Mouse (Mus musculus) heart, embryonic 15.5 days (tissue): Measurements from ENCODE around the gene Stard13. TPM values are rescaled to one million over a fixed set of nuclear protein-coding genes. Genes with fewer than 3 reads are reported as not detected.

Experiments
- ATAC-seq: fragments of 200-750 bp; cut with Nextera tagmentation; replicated peaks from 2 replicates; pipeline ENCODE4 v1.8.0; 2017; ENCODE audit warnings: low read depth, moderate TSS enrichment; ENCODE audit not compliant: insufficient number of reproducible peaks, insufficient read depth, low FRiP score
- H3K27ac ChIP-seq: fragments of 300-500 bp; sonication (generic); 2 replicates; pipeline ENCODE4 v1.5.1; 2015; ENCODE audit warnings: mild to moderate bottlenecking, inconsistent platforms
- H3K27me3 ChIP-seq: fragments of 300-500 bp; sonication (generic); 2 replicates; pipeline ENCODE4 v1.6.1; 2015; ENCODE audit warnings: inconsistent platforms
- H3K36me3 ChIP-seq: fragments of 300-500 bp; sonication (generic); 2 replicates; pipeline ENCODE4 v1.6.1; 2015; ENCODE audit warnings: mild to moderate bottlenecking, inconsistent platforms
- H3K4me1 ChIP-seq: fragments of 300-500 bp; sonication (generic); replicated peaks from 2 replicates; pipeline ENCODE4 v1.6.1; 2015; ENCODE audit warnings: inconsistent platforms
- H3K4me2 ChIP-seq: fragments of 300-500 bp; sonication (generic); 2 replicates; pipeline ENCODE4 v1.6.1; 2015; ENCODE audit warnings: inconsistent platforms, mild to moderate bottlenecking, moderate library complexity
- H3K4me3 ChIP-seq: fragments of 300-500 bp; sonication (generic); 2 replicates; pipeline ENCODE4 v1.5.1; 2015; ENCODE audit warnings: mild to moderate bottlenecking, inconsistent platforms
- H3K9ac ChIP-seq: fragments of 300-500 bp; sonication (generic); 2 replicates; pipeline ENCODE4 v1.6.1; 2015; ENCODE audit warnings: mild to moderate bottlenecking, inconsistent platforms
- H3K9me3 ChIP-seq: fragments of 300-500 bp; sonication (generic); replicated peaks from 2 replicates; pipeline ENCODE4 v1.6.1; 2016; ENCODE audit warnings: inconsistent platforms
- WGBS: fragments of 180-500 bp; shearing (Covaris S2); methylation state at CpG from one replicate; pipeline ENCODE4 v1.1.7; 2015; ENCODE audit warnings: mixed read lengths; 5-methylcytosine and 5-hydroxymethylcytosine counted together
- polyA plus RNA-seq: library from polyadenylated mRNA; unstranded; fragments of >200 nt; fragmentation: Nextera tagmentation; extraction: Ambion mirVana; gene quantifications from 2 replicates; pipeline ENCODE4 v1.2.1, GENCODE M21; 2015

Stard13 gene
- polyA plus RNA-seq, 1 experiment from 2014 or later, result 3.9 TPM

- H3K9ac ChIP-seq, result no peak overlapping the region
- no peak overlapping the region for H3K4me2 ChIP-seq
- no peaks in the 10 kb centered on the region for H3K36me3 ChIP-seq
- peaks cover 25% of the 10 kb centered on the region for H3K4me1 ChIP-seq
- H3K4me3 ChIP-seq, result no peak overlapping the region
- no peak for ATAC-seq
- peak overlapping the region; percentile 52; the same call in 1 of the 2 replicates for H3K27ac ChIP-seq
- no peaks in the 10 kb centered on the region for H3K9me3 ChIP-seq
- H3K27me3 ChIP-seq, result no peaks in the 10 kb centered on the region
- 82% methylated on average over 2 of the region's 2 CpGs for WGBS
Observed at GRCm38 (mm10) chr5:151248084-151248483, 14.4 kb upstream of the Stard13 start.

GRCm38 (mm10) chr5:151247115-151247875, 13.7 kb upstream of the Stard13 start:
- H3K9me3 ChIP-seq, result no peaks in the 10 kb centered on the region
- peak overlapping the region; percentile 8; the same call in 1 of the 2 replicates for H3K4me2 ChIP-seq
- no peak overlapping the region for H3K4me3 ChIP-seq
- 27% methylated on average over 11 of the region's 11 CpGs for WGBS
- H3K4me1 ChIP-seq, result peaks cover 25% of the 10 kb centered on the region
- no peaks in the 10 kb centered on the region for H3K27me3 ChIP-seq
- peak; percentile 64; the same call in 1 of the 2 replicates for ATAC-seq
- H3K36me3 ChIP-seq, result no peaks in the 10 kb centered on the region
- peak overlapping the region; percentile 52 for H3K27ac ChIP-seq
- no peak overlapping the region for H3K9ac ChIP-seq

GRCm38 (mm10) chr5:151246287-151246686, 12.7 kb upstream of the Stard13 start:
- ATAC-seq, result no peak
- Histone ChIP-seq H3K4me2 (no peak overlapping the region), H3K9me3 (no peaks in the 10 kb centered on the region), H3K4me1 (peaks cover 25% of the 10 kb centered on the region), H3K36me3 (no peaks in the 10 kb centered on the region), H3K4me3 (no peak overlapping the region), H3K9ac (no peak overlapping the region), H3K27me3 (no peaks in the 10 kb centered on the region), H3K27ac (no peak overlapping the region)
- 85% methylated on average over 2 of the region's 2 CpGs for WGBS

GRCm38 (mm10) chr5:151245571-151245970, 11.9 kb upstream of the Stard13 start:
- no peaks in the 10 kb centered on the region for H3K27me3 ChIP-seq
- H3K4me2 ChIP-seq, result no peak overlapping the region
- H3K4me1 ChIP-seq, result peaks cover 25% of the 10 kb centered on the region
- no peak overlapping the region for H3K27ac ChIP-seq
- no peak for ATAC-seq
- WGBS, result 89% methylated on average over 5 of the region's 5 CpGs
- no peaks in the 10 kb centered on the region for H3K36me3 ChIP-seq
- H3K9me3 ChIP-seq, result no peaks in the 10 kb centered on the region
- no peak overlapping the region for H3K9ac ChIP-seq
- H3K4me3 ChIP-seq, result no peak overlapping the region

- Histone ChIP-seq H3K9ac (no peak overlapping the region), H3K4me1 (0 out of 2 replicates have a peak, but pooled peaks cover 3% of the 10 kb centered on the region), H3K4me3 (no peak overlapping the region), H3K27ac (no peak overlapping the region), H3K27me3 (peaks cover 5% of the 10 kb centered on the region; the same call in 1 of the 2 replicates), H3K4me2 (no peak overlapping the region), H3K36me3 (no peaks in the 10 kb centered on the region), H3K9me3 (no peaks in the 10 kb centered on the region)
- 73% methylated on average over 9 of the region's 9 CpGs for WGBS
- no peak for ATAC-seq
Observed at GRCm38 (mm10) chr5:151238730-151239129, 5.1 kb upstream of the Stard13 start.

GRCm38 (mm10) chr5:151236411-151236810, 2.8 kb upstream of the Stard13 start:
- Histone ChIP-seq H3K36me3 (no peaks in the 10 kb centered on the region), H3K27me3 (peaks cover 5% of the 10 kb centered on the region; the same call in 1 of the 2 replicates), H3K4me3 (no peak overlapping the region), H3K27ac (no peak overlapping the region), H3K9ac (no peak overlapping the region), H3K4me2 (no peak overlapping the region), H3K9me3 (no peaks in the 10 kb centered on the region), H3K4me1 (peaks cover 11% of the 10 kb centered on the region)
- WGBS, result 62% methylated on average over 5 of the region's 5 CpGs
- ATAC-seq, result no peak

- H3K9ac ChIP-seq, result peak overlapping the region; percentile 66; the same call in 1 of the 2 replicates
- no peaks in the 10 kb centered on the region for H3K36me3 ChIP-seq
- H3K27me3 ChIP-seq, result peaks cover 5% of the 10 kb centered on the region; the same call in 1 of the 2 replicates
- peak overlapping the region; percentile 59 for H3K4me3 ChIP-seq
- no peaks in the 10 kb centered on the region for H3K9me3 ChIP-seq
- ATAC-seq, result no peak
- peaks cover 11% of the 10 kb centered on the region for H3K4me1 ChIP-seq
- no peak overlapping the region for H3K27ac ChIP-seq
- H3K4me2 ChIP-seq, result peak overlapping the region; percentile 98
- WGBS, result 29% methylated on average over 9 of the region's 13 CpGs
Observed at GRCm38 (mm10) chr5:151232576-151233299, 898 bp downstream of the Stard13 start.

- no peak for ATAC-seq
- Histone ChIP-seq H3K27ac (no peak overlapping the region), H3K9ac (no peak overlapping the region), H3K4me2 (no peak overlapping the region), H3K9me3 (no peaks in the 10 kb centered on the region), H3K4me3 (no peak overlapping the region), H3K27me3 (peaks cover 5% of the 10 kb centered on the region; the same call in 1 of the 2 replicates), H3K36me3 (no peaks in the 10 kb centered on the region), H3K4me1 (peaks cover 11% of the 10 kb centered on the region)
- WGBS, result 81% methylated on average over 7 of the region's 7 CpGs
Observed at GRCm38 (mm10) chr5:151231861-151232260, 1.8 kb downstream of the Stard13 start.

- Histone ChIP-seq H3K4me2 (no peak overlapping the region), H3K9me3 (no peaks in the 10 kb centered on the region), H3K4me1 (peaks cover 11% of the 10 kb centered on the region), H3K9ac (no peak overlapping the region), H3K36me3 (no peaks in the 10 kb centered on the region), H3K4me3 (no peak overlapping the region), H3K27me3 (peaks cover 5% of the 10 kb centered on the region; the same call in 1 of the 2 replicates), H3K27ac (no peak overlapping the region)
- WGBS, result 76% methylated on average over 4 of the region's 4 CpGs
- ATAC-seq, result no peak
Observed at GRCm38 (mm10) chr5:151231411-151231810, 2.2 kb downstream of the Stard13 start.

- no peak for ATAC-seq
- Histone ChIP-seq H3K9ac (no peak overlapping the region), H3K9me3 (no peaks in the 10 kb centered on the region), H3K36me3 (no peaks in the 10 kb centered on the region), H3K27ac (no peak overlapping the region), H3K4me3 (no peak overlapping the region), H3K4me1 (peaks cover 11% of the 10 kb centered on the region), H3K27me3 (peaks cover 5% of the 10 kb centered on the region; the same call in 1 of the 2 replicates), H3K4me2 (no peak overlapping the region)
- WGBS, result 90% methylated on average over 4 of the region's 4 CpGs
Observed at GRCm38 (mm10) chr5:151230427-151230826, 3.2 kb downstream of the Stard13 start.

GRCm38 (mm10) chr5:151228367-151229005, 5.2 kb downstream of the Stard13 start:
- Histone ChIP-seq H3K36me3 (no peaks in the 10 kb centered on the region), H3K4me1 (peaks cover 8% of the 10 kb centered on the region), H3K9ac (no peak overlapping the region), H3K4me2 (no peak overlapping the region), H3K27ac (no peak overlapping the region), H3K4me3 (no peak overlapping the region), H3K9me3 (no peaks in the 10 kb centered on the region), H3K27me3 (no peaks in the 10 kb centered on the region)
- 74% methylated on average over 13 of the region's 13 CpGs for WGBS
- no peak for ATAC-seq
